Mouse (Mus musculus): ENCODE measurements around the gene Gucy2c.

Gene Gucy2c

GRCm38 (mm10) chr6:136723171-136723570 is 58.4 kb downstream of the Gucy2c start:
- no peak for DNase-seq

GRCm38 (mm10) chr6:136722565-136722964 is 59.0 kb downstream of the Gucy2c start:
- no peak for DNase-seq

- DNase-seq: peak; percentile 30
These were observed 59.6 kb downstream of the Gucy2c start for GRCm38 (mm10) chr6:136721925-136722324.

- no peak for DNase-seq
These were observed 61.1 kb downstream of the Gucy2c start for GRCm38 (mm10) chr6:136720436-136720835.

- no peak for DNase-seq
These were observed 65.6 kb downstream of the Gucy2c start for GRCm38 (mm10) chr6:136715881-136716431.

GRCm38 (mm10) chr6:136714097-136714496 is 67.5 kb downstream of the Gucy2c start:
- no peak for DNase-seq

- no peak for DNase-seq
These were observed 71.2 kb downstream of the Gucy2c start for GRCm38 (mm10) chr6:136710408-136710807.

- DNase-seq: no peak
These were observed 73.0 kb downstream of the Gucy2c start for GRCm38 (mm10) chr6:136708597-136708996.

GRCm38 (mm10) chr6:136701878-136702277 is 79.7 kb downstream of the Gucy2c start:
- no peak for DNase-seq

- DNase-seq: no peak
These were observed 80.4 kb downstream of the Gucy2c start for GRCm38 (mm10) chr6:136701185-136701584.

GRCm38 (mm10) chr6:136691314-136691713 is 90.3 kb downstream of the Gucy2c start:
- no peak for DNase-seq

- no peak for DNase-seq
These were observed 91.0 kb downstream of the Gucy2c start for GRCm38 (mm10) chr6:136690527-136690926.

- no peak for DNase-seq
These were observed 91.7 kb downstream of the Gucy2c start for GRCm38 (mm10) chr6:136689790-136690413.

GRCm38 (mm10) chr6:136685433-136685832 is 96.1 kb downstream of the Gucy2c start:
- DNase-seq: no peak

- no peak for DNase-seq
These were observed 97.9 kb downstream of the Gucy2c start for GRCm38 (mm10) chr6:136683410-136684334.

GRCm38 (mm10) chr6:136679381-136679780 is 102.2 kb downstream of the Gucy2c start:
- no peak for DNase-seq

- DNase-seq: no peak
These were observed 106.6 kb downstream of the Gucy2c start for GRCm38 (mm10) chr6:136674935-136675334.

GRCm38 (mm10) chr6:136672467-136672866 is 109.1 kb downstream of the Gucy2c start:
- DNase-seq: peak; percentile 83

GRCm38 (mm10) chr6:136669274-136669673 is 112.3 kb downstream of the Gucy2c start:
- no peak for DNase-seq

- no peak for DNase-seq
These were observed 113.1 kb downstream of the Gucy2c start for GRCm38 (mm10) chr6:136668266-136668986.

- DNase-seq: no peak
These were observed 119.5 kb downstream of the Gucy2c start for GRCm38 (mm10) chr6:136662063-136662462.

- DNase-seq: no peak
These were observed 119.9 kb downstream of the Gucy2c start, which contains the start of gene Plbd1 for GRCm38 (mm10) chr6:136661706-136662016. Gene Plbd1, minus strand, starts transcription at chr6:136661928.
